Mouse (Mus musculus) adrenal gland, postnatal 25 days (tissue): ENCODE measurements at regions not wholly inside any gene's neighbourhood (a gene's known extent, or its start where the extent isn't known, plus 50 kb on each side); places are given as distances from the start of the nearest gene placed in this dataset.

Experiments
- DNase-seq: peaks from one replicate; pipeline ENCODE4 v3.0.0; 2021; ENCODE audit warnings: mixed read lengths

DNA sequence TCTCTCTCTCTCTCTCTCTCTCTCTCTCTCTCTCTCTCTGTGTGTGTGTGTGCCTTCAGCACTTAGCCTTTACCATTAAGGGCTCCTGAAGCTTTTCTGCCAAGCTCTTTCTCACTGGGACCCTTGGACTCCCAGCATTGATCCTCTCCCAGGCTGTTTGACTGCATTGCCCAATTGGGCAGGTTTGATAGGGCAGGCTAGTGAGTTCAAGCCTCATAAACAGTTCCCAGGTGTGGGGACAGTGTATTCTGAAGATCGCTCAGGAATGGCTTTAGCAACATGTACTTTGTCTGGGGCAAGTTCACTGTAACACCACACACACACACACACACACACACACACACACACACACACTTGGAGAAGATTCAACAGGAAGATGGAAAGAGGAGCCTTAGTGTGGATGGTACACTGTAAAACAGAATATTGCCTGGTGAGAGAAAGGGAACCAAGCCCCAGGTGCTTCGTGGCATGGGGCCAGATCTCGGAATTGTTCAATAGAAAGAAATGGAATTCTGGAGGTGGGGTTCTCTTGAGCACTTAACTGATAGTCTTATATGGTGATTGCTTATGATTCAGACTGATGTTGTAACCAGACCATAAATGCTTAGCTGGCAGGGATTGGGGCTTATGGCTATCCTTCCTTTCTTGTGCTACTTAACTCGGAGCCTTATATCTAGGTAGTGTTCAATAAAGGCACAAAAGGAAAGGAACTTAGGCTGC, 229.5 kb downstream of the 4933412E24Rik start:
- DNase-seq, result no peak

DNA sequence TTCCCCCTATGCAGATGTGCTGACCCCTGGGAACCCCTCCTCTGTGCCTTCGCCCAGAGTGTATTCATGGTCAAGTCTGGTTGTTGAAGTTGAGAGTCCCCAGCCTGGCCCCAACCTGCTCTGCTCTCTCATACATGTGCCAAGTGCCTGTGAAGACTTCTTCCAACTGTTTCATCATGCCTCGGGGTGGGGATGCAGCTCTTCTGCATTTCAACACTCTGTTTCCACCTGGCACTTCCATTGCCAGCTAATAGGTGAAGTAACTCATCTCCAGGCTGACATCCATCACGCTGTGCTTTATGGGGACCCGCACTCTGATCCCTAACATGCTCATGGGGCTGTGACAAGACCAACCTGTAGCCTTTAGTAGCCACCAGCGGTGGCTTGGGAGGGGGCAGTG, 230.4 kb downstream of the 4933412E24Rik start:
- DNase-seq, result no peak

DNA sequence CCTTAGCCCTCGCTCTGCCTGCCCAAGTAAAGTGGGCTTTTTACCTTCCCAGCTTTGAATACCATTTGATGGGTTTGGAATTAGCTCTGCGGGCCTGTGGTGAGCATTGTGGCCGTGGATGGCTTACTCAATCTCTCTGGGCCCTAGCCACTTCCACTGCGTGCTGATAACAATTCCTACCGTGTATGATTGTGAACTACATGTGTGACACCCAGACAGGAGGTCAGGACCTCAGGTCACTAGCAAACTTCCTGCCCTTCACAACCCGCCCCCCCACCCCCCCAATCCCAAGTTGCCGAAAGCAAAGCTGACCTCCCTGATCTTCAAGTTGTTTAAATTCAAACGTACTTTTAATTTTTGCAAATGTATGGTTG, 231.9 kb downstream of the 4933412E24Rik start:
- DNase-seq, result no peak

DNA sequence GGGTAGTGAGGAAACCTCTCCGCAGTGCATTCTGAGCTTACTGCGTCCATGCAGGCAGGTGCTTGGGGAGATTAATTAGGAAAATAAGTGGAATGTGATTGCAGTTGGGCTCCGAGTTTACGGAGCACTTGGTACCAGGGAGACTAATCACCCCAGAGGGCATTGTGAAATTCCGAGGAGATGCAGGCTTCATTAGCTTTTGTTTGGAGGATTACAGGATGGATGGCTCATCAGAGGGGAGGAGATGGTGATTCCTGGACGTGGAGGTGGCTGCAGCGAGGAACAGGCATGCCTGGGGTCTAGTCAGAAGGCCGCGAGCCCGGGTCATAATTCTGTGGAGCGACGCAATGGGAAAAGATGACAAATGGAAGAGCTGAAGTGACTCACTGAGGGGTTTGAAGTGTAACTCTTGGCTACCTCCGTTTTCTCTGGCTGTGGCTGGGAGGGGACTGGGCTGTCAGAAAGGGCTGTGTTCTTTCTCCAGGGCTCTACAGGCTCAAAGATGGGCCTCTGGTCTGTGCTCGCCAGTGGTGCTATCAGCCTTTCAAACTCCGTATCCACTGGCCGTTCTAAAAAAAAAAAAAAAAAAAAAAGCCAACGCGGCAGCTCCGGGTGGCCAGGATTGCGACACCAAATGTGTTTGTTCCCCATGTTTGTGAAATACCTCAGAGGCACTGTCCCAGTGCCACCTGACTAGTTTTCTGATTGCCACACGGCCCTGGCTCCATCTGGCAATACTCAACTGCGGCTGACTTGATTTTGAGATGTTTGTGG, 232.4 kb downstream of the 4933412E24Rik start:
- peak; percentile 49 for DNase-seq

DNA sequence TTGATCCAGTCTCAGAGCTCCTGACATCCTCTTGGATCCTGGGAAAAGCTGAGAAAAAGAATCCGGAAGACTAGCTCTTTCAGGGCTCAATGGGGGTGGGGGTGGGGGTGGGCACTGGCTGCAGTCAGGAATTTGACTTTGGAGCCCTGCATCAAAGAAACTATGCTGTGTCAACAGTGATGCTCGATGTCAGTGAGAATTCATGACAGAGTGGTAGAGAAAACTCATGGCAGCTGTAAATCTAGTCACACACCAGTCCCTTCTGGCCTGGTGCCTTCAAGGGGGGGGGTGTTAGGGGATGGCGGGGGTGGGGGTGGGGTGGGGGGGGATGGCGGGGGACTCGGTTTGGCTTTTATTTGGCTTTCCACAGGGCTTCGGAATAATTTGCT, 233.0 kb downstream of the 4933412E24Rik start:
- no peak for DNase-seq

DNA sequence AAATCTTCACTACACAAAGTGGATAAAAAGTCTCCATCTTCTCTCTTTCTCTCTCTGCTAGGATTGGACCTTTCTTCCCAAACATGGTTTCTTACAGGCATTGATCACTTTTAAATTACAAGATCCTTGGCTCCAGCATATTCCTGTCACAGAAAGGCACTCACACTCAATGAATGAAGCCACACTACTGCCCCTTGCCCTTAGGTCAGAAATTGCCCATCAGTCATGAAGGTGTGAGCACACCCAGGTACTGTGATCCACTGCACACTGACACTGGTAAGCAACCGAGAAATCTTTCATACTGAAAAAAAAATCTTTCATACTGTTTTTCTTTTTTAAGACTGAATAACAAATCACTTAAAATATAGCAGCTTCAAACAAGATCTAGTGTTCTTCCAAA, 235.9 kb downstream of the 4933412E24Rik start:
- DNase-seq, result no peak

DNA sequence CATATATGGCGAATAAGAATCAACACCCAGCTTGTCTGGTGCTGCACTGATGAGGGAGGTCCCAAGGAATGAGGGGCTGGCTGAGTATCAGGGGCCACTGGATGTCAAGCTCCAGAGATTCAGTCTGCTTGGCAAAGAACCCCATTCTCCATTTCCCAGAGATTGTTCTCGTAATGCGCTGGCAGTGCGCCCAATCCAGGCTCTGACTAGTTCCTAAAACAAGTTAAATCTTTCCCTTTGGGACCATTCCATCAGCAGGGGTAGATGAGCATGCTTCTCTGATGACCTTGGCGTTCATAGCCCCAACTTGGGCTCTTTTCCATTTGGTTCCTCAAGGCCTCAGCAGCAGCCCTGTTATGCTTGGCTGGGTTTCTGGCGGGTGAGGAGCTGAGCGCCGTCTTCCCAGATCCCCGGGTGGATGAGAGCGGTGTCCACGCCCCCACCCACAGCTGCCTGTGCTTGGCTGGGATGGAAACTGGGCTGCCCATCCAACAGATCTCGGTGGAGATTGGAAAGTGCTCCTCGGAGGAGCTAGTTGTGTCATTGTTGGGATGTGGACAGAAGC, 239.0 kb downstream of the 4933412E24Rik start:
- peak; percentile 85 for DNase-seq

DNA sequence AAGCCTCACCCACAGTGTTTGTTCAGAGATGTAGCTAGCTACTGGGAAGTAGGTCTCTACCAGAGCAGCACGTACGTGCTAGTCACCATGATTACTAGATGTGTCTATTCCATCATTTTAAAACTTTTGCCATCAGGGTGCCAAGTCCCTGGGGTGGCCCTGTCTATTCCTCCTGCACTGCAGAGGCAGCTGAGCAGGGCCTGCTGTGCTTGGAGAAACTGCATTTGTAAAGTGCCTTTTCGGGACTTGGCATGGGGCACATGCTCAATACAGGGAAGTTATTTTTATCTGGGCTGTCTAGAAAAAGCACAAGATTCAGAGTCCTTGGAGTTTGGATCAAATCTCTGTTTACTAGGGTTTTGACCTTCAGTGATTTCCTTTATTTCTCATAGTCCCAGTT, 240.6 kb downstream of the 4933412E24Rik start:
- peak; percentile 12 for DNase-seq

DNA sequence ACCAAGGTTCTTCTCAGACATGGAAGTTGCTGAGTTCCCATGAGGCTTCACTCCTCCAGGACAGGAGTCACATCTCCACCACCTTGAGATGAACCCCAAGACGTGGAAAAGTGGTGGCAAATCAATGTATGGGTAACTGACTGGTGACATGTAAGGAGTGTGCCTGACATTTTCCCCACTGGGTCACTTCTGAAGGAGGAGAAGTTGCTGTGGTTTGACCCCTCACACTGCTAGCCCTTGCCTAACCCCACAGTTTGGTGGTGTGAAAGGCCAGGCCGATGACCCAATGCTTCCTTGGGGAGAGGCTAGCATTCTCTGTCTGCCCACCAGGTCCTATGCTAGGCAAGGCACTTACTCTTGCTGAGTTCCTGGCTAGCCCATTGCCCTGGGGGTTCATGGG, 242.4 kb downstream of the 4933412E24Rik start:
- DNase-seq, result no peak

DNA sequence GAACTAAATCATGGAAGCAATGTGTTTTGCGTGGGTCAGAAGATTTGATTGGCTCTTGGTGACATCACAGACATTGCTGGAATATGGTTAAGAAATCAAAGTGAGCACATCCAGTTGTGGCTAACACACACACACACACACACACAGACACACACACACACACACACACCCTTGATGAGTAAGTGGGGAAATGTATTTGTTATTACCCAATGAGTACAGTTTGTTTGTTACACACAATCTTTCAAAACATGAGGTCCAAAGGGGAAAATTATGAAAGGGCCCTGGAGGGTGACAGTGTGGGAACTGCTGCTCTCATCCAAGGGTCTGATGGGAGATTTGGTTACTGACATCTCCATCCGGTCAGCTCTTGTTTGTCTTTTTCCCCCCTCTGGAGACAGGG, 243.8 kb downstream of the 4933412E24Rik start:
- no peak for DNase-seq

DNA sequence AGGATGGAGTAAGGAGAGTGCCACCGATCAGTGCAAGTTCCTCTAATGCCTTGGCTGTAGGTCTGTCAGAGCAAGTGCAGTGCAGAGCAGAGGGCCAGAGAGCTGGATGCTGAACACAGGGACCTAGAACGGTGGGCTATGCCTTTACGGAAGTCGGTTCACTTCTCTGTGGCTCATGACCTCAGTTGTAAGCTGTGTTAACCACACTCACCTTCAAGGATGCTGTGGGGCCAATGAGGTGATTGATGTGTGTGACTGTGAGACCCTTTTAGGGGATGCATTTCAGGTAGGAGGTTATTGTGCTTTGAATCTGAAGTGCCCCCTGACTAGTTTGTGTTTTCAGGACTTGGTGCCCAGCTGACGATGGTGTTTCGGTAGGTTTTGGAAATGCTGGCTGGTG, 254.4 kb downstream of the 4933412E24Rik start:
- no peak for DNase-seq

DNA sequence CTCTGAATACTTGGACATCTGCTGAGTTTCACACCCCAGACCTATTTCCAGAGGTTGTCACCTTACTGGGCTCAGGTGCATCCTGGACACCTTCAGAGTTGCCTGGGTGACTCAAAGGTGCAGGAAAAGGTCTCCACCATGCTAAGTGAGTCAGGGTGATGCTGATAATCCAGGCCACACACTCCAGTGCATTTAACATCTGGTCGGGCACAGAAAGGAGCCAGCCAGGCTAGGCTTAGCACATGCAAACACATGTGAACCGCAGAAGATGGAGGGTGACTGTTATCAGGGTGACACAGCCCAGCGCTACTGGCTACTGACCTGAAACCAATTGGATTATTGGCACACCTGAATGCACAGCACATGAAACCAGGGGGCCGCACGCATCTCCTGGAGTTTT, 255.9 kb downstream of the 4933412E24Rik start:
- no peak for DNase-seq

DNA sequence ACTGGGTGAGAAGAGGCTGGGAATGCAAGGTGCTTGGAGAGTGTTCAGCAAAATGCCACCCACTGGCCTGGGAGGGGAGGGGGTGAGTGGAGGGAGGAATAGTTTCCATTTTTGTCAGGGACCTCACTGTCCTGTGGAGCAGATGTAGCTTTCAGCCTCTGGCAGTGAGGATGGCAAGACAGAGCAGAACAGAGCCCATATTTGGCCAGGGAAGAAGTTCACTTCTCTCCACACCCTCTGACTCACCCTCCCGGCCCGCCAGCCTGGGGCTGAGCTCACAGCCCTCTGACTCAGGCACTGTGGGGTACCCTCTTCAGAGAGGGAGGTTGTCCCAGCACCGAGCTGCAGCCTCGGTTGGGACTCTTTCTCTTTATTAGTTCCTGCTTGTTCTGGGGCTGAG, 256.8 kb downstream of the 4933412E24Rik start:
- DNase-seq, result peak; percentile 83

DNA sequence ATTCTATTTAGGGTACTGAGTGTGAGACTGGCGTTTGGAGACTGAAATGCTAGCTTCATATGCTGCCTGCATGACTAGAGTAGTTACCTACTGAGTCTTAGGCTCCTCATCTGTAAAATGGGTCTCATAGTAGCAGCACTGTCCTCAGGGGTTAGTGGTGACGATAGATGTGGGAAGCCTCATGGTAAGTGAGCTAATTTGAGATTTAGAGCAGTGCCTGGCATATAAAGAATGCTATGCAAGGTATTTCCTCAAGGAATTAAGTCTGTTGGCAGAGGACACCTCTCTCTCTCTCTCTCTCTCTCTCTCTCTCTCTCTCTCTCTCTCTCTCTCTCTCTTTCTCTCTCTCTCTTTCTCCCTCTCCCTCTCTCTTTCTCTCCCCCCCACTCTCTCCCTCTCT, 257.4 kb downstream of the 4933412E24Rik start:
- no peak for DNase-seq

DNA sequence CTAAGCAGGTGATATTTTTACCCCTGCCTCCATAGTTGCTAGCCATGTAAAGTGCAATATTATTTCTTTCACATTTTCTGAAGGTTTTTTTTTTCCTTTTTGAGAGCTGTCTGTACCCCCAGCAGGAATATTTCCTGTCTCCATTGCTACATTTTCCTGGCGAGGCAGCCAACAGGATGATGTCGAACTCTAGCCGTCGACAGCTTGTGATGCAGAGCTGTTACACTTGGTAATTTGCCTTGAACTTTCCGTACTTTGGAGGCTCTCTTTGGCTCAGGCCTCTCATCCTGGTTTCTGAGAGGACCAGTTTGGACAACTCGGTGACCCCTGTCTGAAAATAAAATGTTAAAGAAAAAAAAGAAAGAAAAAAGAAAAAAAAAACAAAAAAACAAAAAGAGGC, 260.3 kb downstream of the 4933412E24Rik start:
- no peak for DNase-seq

DNA sequence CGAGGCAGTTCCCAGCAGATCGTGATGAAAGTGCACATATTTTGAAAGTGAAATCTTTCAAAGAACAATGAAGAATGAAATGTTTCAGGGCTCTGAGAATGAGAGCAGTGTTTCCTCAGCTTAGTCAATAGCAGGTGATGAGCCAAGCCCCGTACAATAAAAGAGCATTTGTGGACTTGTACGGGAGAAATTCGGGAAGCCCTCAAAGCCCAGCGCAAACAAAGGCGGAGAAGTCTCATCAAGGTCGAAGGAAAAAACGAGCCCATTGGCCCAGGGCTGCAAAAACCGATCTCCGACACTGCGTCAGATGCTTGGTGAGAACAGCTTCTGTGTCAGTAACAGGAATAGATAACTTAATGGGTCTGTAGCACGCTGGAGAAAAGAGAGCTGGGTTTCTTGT, 261.5 kb downstream of the 4933412E24Rik start:
- no peak for DNase-seq

DNA sequence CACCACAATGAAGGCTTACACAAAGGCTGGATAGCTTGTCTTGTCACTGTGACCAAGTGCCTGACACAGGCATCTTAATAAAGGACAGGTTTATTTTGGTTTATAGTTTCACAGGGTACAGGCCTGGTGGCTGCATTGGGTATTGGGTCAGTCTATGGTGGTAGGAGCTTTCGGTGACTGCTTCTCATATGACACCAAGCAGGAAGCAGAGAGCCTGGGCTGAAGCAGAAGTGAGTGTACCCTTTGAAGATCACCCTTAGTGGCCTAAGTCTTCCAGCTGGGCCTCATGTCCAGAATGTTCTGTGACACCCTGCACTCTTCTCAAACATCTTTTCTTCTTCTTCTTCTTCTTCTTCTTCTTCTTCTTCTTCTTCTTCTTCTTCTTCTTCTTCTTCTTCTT, 264.1 kb downstream of the 4933412E24Rik start:
- no peak for DNase-seq

DNA sequence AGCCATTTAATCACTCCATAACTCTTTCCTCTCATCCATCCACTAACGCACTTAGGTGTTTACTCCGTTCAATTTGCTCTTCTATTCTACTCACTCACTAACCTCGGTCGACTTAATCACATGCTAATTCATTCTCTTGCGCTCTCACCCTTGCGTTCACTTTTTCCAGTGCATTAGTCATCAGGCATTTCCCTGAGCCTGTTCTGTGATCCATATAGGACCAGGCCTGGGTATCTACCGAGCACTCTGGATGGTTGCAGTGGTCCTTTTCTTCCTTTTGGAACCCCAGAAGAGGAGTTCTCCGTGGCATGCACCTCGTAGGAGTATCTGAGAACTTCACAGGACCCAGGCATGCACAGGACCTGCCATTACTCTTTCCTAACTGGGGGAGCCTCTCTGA, 270.1 kb downstream of the 4933412E24Rik start:
- no peak for DNase-seq

DNA sequence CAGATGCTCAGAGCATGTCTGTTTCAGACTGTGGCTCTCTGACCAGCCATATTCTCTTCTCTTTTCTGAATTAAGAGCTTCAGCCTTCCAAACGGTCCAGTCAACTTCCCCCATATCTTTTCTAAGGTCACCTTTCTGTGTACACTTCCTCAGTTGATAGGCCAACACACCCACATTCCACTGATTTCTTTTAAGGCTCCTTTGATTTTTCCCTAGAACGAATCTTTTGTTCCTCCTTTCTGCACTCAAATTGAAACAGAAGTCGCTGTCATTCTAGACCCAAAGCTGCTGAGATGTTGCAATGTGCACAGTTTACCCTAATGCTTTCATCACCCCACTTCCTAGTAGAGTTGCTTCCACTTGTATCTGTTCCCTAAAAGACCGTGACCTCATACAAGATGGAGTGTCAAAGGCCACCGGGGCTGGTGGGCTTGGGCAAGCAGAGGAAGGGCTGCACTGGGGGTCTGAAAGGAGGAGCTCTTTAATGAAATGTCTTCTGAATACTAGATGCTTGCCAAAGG, 271.9 kb downstream of the 4933412E24Rik start:
- no peak for DNase-seq

DNA sequence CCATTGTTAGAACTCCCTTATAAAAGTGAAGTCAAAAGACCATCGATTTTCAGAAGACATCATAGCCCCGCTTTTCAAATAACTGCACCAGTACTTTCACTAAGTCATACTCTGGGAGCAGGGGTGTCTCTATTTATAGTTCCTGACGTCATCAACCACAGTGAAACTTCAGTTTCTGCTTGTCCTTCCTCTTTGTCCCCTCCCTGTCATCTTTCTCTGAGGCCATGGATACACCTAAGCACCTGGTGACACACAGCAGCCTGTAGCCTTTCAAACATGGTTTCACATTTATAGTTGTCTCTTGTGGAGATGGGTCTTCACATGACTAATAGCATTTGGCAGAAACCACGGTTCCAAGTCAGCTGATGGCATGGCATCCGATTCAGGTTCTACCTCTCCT, 277.2 kb downstream of the 4933412E24Rik start:
- no peak for DNase-seq

DNA sequence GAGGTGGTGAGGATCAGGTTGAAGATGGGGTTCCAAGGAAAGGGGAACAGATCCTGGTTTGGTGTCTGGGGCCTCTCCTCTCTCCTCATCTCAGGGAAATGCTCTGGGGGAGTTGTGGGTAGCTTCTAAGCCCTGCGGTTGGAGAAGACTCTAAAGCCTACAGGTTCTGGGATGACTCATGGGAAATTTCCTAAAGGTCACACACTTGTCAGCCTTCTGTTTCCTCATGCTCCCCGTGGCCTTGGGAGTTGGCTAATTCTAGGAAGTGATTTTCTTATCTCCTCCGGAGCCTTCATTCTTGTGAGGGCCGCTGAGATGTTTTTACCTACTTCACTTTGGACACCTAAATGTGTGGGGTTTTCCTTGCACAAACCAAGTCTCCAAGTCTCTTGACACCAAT, 279.2 kb downstream of the 4933412E24Rik start:
- no peak for DNase-seq

DNA sequence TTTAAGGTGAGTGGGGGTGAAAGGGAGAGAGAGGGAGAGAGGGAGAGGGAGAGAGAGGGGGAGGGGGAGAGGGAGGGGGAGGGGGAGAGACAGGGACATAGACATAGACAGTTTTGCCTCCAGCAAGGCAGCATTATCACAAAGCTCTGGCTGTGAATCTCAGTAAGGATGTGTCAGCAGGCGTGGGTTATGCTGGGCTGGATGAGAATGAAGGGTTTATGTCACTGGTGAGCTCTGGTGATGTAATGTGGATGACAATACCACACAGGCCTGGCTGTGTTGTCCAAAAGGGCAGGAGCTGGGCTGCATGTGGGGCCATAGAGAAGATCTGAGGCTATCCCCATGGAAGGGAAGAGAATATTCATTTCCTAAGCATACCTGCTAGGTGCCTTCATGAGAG, 282.0 kb downstream of the 4933412E24Rik start:
- DNase-seq, result no peak

DNA sequence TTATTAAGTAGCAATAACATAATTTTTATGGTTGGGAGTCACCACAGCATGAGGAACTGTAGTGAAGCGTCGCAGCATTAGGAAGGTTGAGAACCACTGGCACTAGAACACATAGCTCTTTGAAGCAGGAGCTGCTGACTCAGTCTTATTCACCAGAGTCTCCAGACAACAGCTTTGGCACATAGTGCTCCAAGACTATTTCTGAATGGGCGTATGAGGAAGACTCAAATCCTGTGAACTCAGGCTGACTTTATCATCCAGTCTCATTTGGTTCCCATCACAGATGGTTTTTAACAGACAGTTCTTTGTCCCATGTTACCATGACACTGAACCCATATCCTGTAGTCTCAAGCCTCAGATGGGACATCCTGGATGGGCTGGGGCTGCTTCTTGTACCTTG, 282.5 kb downstream of the 4933412E24Rik start:
- DNase-seq, result no peak
